Mouse (Mus musculus) heart, embryonic 11.5 days (tissue): ENCODE data around the gene Ccr10. TPM values are rescaled to one million over a fixed set of nuclear protein-coding genes. Genes with fewer than 3 reads are reported as not detected.
A peak's percentile ranks its signal among the peaks of the same experiment; 100 is the strongest.
"Not testable (repeated sequence)": the region's sequence is repeated elsewhere in the genome, so short reads cannot be mapped to it uniquely, and the experiment has no call there.

Experiments
- ATAC-seq: fragments of 200-750 bp; cut with Nextera tagmentation; replicated peaks from 2 replicates; pipeline ENCODE4 v1.8.0; 2017; ENCODE audit warnings: moderate library complexity; ENCODE audit not compliant: insufficient number of reproducible peaks, low FRiP score, low TSS enrichment
- H3K27ac ChIP-seq: fragments of 300-500 bp; sonication (generic); 2 replicates; pipeline ENCODE4 v1.5.1; 2014; ENCODE audit warnings: mild to moderate bottlenecking, low read depth, low read length
- H3K27me3 ChIP-seq: fragments of 300-500 bp; sonication (generic); 2 replicates; pipeline ENCODE4 v1.6.1; 2014; ENCODE audit warnings: mild to moderate bottlenecking, low read length, mixed read lengths; ENCODE audit not compliant: control insufficient read depth, insufficient read depth
- H3K36me3 ChIP-seq: fragments of 300-500 bp; sonication (generic); 2 replicates; pipeline ENCODE4 v1.6.1; 2014; ENCODE audit warnings: mild to moderate bottlenecking, low read length, moderate library complexity, mixed read lengths; ENCODE audit not compliant: control insufficient read depth, insufficient read depth
- H3K4me1 ChIP-seq: fragments of 300-500 bp; sonication (generic); 2 replicates; pipeline ENCODE4 v1.6.1; 2014; ENCODE audit warnings: low read length; ENCODE audit not compliant: control insufficient read depth, insufficient read depth
- H3K4me2 ChIP-seq: fragments of 300-500 bp; sonication (generic); 2 replicates; pipeline ENCODE4 v1.6.1; 2014; ENCODE audit warnings: mild to moderate bottlenecking, moderate library complexity
- H3K4me3 ChIP-seq: fragments of 300-500 bp; sonication (generic); 2 replicates; pipeline ENCODE4 v1.5.1; 2014; ENCODE audit warnings: low read depth, low read length
- H3K9ac ChIP-seq: fragments of 300-500 bp; sonication (generic); 2 replicates; pipeline ENCODE4 v1.6.1; 2014; ENCODE audit warnings: mild to moderate bottlenecking, low read depth, low read length, moderate library complexity
- H3K9me3 ChIP-seq: fragments of 300-500 bp; sonication (generic); replicated peaks from 2 replicates; pipeline ENCODE4 v1.6.1; 2016; ENCODE audit warnings: low read length; ENCODE audit not compliant: control insufficient read depth
- WGBS: fragments of 180-500 bp; shearing (Covaris S2); extraction: QIAGEN DNeasy Blood & Tissue Kit; methylation state at CpG from one replicate; pipeline ENCODE4 v1.1.7; 2014; ENCODE audit not compliant: insufficient replicate concordance; 5-methylcytosine and 5-hydroxymethylcytosine counted together
- polyA plus RNA-seq: library from polyadenylated mRNA; unstranded; fragments of >200 nt; fragmentation: Nextera tagmentation; extraction: Ambion mirVana; gene quantifications from 2 replicates; pipeline ENCODE4 v1.2.1, GENCODE M21; 2014

Gene Ccr10
- polyA plus RNA-seq, 1 experiment from 2014 or later = 0.39 TPM

DNA sequence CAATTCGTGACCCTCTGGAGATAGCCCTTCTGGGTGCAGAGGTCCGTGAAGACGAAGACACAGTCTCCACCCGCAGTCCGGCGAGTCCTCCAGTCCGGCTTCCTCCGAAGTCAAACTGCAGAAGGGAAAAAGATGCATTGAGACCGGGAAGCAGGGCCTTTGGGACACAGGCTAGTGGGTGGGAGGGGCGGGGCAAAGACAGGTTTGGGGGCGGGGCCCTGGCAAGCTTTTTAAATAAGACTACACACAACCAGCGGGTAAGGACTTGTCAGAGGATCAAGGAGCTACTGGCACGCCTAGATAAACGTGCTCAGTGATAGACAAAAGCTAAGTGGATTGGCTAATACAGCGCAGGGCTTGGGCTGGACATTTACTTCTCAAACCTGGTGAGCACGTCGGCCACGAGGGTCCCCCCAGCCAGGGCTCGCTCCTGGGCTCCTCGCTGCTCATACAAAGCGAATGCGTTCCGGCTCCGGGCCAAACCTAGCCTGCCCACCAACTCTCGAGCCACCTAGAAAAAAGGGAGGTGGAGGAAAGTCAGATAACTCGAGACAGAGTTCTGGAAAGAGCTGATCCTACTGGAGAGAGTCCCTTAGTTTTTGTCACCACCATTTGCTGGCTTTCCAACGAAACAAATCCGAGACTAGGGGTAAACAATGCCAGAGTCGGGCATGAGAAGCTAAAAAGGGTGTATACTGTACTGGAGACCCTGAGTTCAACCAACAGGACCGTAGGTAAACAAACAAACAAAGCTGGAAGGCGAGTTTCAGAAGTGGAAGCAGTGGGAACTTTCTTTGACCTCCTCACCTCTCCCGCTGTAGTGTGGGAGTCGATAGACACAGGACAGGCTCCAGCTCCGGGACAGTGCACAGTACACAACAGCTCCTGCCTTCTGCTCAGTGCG is 10.3 kb downstream of the Ccr10 start:
- Histone ChIP-seq H3K36me3 (peaks cover 3% of the 10 kb centered on the region; the same call in 1 of the 2 replicates), H3K4me1 (peaks cover 31% of the 10 kb centered on the region), H3K9ac (no peak overlapping the region), H3K9me3 (no peaks in the 10 kb centered on the region), H3K27ac (no peak overlapping the region), H3K27me3 (peaks cover 68% of the 10 kb centered on the region), H3K4me2 (peak overlapping the region; percentile 75), H3K4me3 (peak overlapping the region; percentile 39)
- no peak for ATAC-seq
- 18% methylated on average over 35 of the region's 35 CpGs for WGBS

DNA sequence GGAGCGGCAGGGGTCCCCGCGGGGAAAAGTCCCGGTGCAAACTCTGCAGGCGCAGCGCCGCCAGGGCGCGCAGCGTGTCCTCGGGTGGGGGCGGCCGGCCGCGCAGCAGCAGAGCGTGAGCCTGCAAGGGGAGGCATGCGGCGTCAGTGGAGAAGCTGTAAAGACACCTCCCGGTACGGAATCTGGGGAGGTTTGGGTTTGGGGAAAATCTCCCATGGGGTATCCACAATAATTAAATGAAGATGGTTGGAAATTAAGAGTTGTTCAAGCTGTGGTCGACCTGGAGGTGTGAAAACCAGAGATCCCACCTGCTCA is 10.9 kb downstream of the Ccr10 start:
- WGBS = 10% methylated on average over 21 of the region's 21 CpGs
- H3K36me3 ChIP-seq = peaks cover 3% of the 10 kb centered on the region; the same call in 1 of the 2 replicates
- peaks cover 25% of the 10 kb centered on the region for H3K4me1 ChIP-seq
- H3K4me2 ChIP-seq = peak overlapping the region; percentile 75
- H3K4me3 ChIP-seq = peak overlapping the region; percentile 39
- ATAC-seq = no peak
- peaks cover 63% of the 10 kb centered on the region for H3K27me3 ChIP-seq
- H3K27ac ChIP-seq = no peak overlapping the region
- no peak overlapping the region for H3K9ac ChIP-seq
- H3K9me3 ChIP-seq = no peaks in the 10 kb centered on the region

DNA sequence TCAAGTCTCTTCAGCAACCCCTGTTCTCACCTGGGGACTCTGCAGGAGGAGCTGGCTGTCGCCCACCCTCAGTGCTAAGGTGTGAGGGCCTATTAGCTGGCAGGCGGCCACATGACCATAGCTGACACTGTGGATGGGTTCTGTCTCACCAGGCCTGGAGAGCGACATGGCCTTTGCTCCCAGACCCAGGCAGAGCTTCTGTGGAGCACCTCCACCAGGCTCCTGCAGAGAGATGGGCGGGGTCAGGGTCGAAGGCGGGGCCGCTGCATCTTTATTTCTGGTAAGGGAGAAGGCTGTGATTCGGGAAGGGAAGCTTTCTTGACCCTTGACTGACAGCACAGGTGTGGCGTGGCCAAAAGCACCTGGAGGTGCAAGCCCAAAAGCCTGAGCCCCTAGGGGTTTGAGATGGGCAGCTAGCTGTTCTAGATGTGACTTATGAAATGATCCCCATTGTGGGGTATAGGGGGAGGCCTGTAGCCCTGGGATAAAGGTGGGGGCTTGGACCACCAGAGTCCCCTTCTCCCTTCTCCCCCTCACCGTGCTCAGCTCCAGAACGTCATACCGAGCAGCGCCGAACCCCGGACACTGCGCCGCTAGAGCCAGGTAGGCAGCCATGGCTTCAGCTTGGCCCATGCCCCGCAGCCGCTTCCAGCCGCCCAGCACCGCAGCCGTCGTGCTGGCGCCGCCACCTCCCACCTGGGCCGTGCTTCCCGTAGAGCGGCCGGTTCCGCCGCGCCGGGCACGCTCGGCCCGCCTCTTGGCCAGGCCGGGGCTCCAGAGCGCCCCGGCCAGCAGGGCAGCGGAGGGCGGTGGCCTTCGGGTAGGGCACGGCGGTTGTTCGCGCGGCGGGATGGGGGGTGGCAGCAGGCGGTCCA is 11.5 kb downstream of the Ccr10 start:
- 0 out of 2 replicates have a peak, but pooled peaks have one; percentile 41 for ATAC-seq
- peak overlapping the region; percentile 75 for H3K4me2 ChIP-seq
- H3K27me3 ChIP-seq = peaks cover 59% of the 10 kb centered on the region
- no peak overlapping the region for H3K9ac ChIP-seq
- no peaks in the 10 kb centered on the region for H3K9me3 ChIP-seq
- peaks cover 21% of the 10 kb centered on the region for H3K4me1 ChIP-seq
- H3K4me3 ChIP-seq = peak overlapping the region; percentile 39
- WGBS = 21% methylated on average over 49 of the region's 49 CpGs
- H3K27ac ChIP-seq = no peak overlapping the region
- peaks cover 3% of the 10 kb centered on the region; the same call in 1 of the 2 replicates for H3K36me3 ChIP-seq

DNA sequence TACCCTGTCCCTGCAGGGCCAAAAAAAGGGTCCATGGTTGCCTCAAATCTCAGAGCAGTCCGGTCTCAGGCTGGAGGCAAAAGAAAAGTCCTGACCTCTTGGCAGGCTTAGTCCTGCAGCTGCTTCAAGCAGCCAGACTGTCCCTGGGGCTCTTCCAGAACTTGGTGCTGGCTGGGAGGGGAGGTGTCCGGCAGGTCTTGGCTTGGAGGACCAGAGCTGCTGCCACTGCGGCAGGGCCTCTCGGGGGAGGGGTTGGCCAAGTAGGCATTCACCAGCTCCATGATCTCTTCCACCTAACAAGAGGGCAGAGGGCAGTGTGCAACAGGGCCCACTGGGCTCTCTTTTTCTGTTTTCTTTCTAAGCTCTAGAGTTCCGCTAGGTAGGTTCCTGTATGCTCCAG is 12.5 kb downstream of the Ccr10 start:
- no peak overlapping the region for H3K4me2 ChIP-seq
- peaks cover 49% of the 10 kb centered on the region for H3K27me3 ChIP-seq
- H3K9ac ChIP-seq = no peak overlapping the region
- H3K9me3 ChIP-seq = no peaks in the 10 kb centered on the region
- H3K4me1 ChIP-seq = peaks cover 16% of the 10 kb centered on the region
- ATAC-seq = no peak
- 71% methylated on average over 5 of the region's 5 CpGs for WGBS
- H3K4me3 ChIP-seq = no peak overlapping the region
- peaks cover 3% of the 10 kb centered on the region; the same call in 1 of the 2 replicates for H3K36me3 ChIP-seq
- H3K27ac ChIP-seq = no peak overlapping the region

DNA sequence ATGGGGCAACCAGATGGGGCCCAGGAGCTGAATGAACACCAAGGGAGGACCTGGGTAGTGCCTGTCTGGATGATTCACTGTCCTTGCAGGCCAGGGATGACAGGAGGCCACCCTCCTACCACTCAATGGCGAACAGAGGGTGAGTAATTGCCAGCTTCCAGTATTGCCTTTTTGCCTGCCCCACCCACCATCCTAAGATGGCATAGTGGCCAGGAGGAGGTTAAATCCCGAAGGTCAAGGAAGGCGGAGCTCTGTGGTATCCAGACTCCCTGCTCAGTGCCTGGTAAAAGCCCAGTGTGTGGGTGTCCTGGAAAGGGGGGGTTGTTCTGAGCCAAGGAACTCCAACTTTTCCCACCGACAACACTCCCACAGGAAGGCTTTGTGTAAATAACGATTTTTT is 12.9 kb downstream of the Ccr10 start:
- no peak for ATAC-seq
- no peak overlapping the region for H3K4me2 ChIP-seq
- H3K4me1 ChIP-seq = peaks cover 13% of the 10 kb centered on the region; the same call in 1 of the 2 replicates
- peaks cover 44% of the 10 kb centered on the region for H3K27me3 ChIP-seq
- H3K9me3 ChIP-seq = no peaks in the 10 kb centered on the region
- no peak overlapping the region for H3K4me3 ChIP-seq
- no peak overlapping the region for H3K27ac ChIP-seq
- no peak overlapping the region for H3K9ac ChIP-seq
- peaks cover 3% of the 10 kb centered on the region; the same call in 1 of the 2 replicates for H3K36me3 ChIP-seq
- 51% methylated on average over 5 of the region's 5 CpGs for WGBS

DNA sequence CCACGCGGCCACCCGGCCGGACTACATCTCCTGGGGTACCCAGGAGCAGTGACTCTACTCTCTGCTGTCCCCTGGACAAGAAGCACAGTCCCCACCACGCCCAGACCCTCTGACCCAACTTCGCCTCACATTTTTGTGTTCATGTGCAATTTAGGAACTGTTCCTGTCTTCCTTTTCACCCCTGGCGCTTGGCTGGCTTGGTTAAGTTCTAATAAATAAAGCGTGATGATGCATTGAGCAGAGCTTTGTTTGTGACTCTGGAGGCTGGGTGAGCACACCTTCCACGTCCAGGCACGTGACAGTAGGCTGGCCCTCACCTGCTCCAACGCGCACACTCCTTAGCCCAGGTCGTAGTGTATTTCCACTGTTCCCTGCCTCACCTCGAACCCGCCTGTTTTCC is 13.7 kb downstream of the Ccr10 start:
- H3K36me3 ChIP-seq = no peaks in the 10 kb centered on the region
- H3K9ac ChIP-seq = no peak overlapping the region
- H3K4me2 ChIP-seq = no peak overlapping the region
- H3K27me3 ChIP-seq = peaks cover 37% of the 10 kb centered on the region
- no peaks in the 10 kb centered on the region for H3K9me3 ChIP-seq
- ATAC-seq = no peak
- no peak overlapping the region for H3K27ac ChIP-seq
- 84% methylated on average over 15 of the region's 15 CpGs for WGBS
- no peak overlapping the region for H3K4me3 ChIP-seq
- H3K4me1 ChIP-seq = peaks cover 13% of the 10 kb centered on the region; the same call in 1 of the 2 replicates

DNA sequence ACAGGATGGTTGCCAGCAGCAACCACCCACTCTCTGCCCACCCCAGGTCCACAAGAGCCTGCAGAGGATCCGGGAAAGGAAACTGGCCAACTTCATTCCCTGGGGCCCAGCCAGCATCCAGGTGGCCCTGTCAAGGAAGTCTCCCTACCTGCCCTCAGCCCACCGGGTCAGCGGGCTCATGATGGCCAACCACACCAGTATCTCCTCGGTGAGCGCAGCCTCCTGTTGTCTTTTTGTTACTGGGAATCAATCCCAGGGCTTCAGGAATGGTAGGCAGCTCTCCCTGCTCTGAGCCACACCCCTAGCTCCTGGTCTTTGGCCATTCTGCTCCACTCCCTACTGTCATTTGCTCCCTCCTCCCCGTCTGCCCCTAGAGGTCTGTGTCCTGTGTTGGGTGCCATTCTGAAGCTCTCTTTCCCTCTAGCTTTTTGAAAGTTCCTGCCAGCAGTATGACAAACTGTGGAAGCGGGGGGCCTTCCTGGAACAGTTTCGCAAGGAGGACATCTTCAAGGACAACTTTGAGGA is 14.2 kb downstream of the Ccr10 start:
- H3K4me2 ChIP-seq, H3K4me3 ChIP-seq, H3K9ac ChIP-seq, H3K36me3 ChIP-seq, ATAC-seq, H3K9me3 ChIP-seq, H3K27ac ChIP-seq: not testable (repeated sequence)
- Histone ChIP-seq H3K4me1 (peaks cover 13% of the 10 kb centered on the region; the same call in 1 of the 2 replicates), H3K27me3 (peaks cover 32% of the 10 kb centered on the region)
- 79% methylated on average over 5 of the region's 8 CpGs for WGBS

DNA sequence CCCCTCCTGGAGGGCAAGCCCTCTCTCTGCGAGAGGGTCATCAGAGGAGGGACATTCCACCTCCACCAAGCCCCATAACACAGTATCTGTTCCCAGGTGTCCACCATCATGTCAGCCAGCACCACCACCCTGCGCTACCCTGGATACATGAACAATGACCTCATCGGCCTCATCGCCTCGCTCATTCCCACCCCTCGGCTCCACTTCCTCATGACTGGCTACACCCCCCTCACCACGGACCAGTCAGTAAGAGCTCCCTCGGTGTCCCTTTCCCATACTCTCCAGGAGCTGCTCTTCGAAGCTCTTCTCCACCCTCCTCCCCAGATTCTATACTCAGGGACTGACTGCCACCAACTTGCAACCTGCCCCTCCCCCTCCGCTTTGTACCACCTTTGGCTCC is 15.1 kb downstream of the Ccr10 start:
- WGBS = 65% methylated on average over 9 of the region's 10 CpGs
- Histone ChIP-seq H3K27me3 (peaks cover 23% of the 10 kb centered on the region), H3K4me1 (peaks cover 14% of the 10 kb centered on the region; the same call in 1 of the 2 replicates)
- not testable (repeated sequence) for H3K9me3 ChIP-seq, H3K9ac ChIP-seq, H3K4me2 ChIP-seq, H3K4me3 ChIP-seq, H3K36me3 ChIP-seq, H3K27ac ChIP-seq, ATAC-seq
